Mouse (Mus musculus) fat pad, adult 2 months (tissue): ENCODE measurements around the gene Rfx4.

Experiments used
- DNase-seq: peaks from one replicate; pipeline ENCODE4 v3.0.0-alpha.2; 2011; ENCODE audit warnings: low read depth, low spot score; ENCODE audit errors: extremely low read depth

Rfx4 gene

GRCm38 (mm10) chr10:84811171-84811912, 55.5 kb downstream of the Rfx4 start:
- DNase-seq = no peak

GRCm38 (mm10) chr10:84811913-84812295, 56.0 kb downstream of the Rfx4 start:
- DNase-seq = no peak

- DNase-seq = no peak
Measured at GRCm38 (mm10) chr10:84815676-84816436, 60.0 kb downstream of the Rfx4 start.

- no peak for DNase-seq
Measured at GRCm38 (mm10) chr10:84817086-84817869, 61.4 kb downstream of the Rfx4 start.

- no peak for DNase-seq
Measured at GRCm38 (mm10) chr10:84819669-84820068, 63.8 kb downstream of the Rfx4 start.

- DNase-seq = no peak
Measured at GRCm38 (mm10) chr10:84820230-84820629, 64.4 kb downstream of the Rfx4 start.

GRCm38 (mm10) chr10:84822741-84823151, 66.9 kb downstream of the Rfx4 start:
- DNase-seq = no peak

GRCm38 (mm10) chr10:84823621-84824020, 67.8 kb downstream of the Rfx4 start:
- DNase-seq = no peak

- no peak for DNase-seq
Measured at GRCm38 (mm10) chr10:84829009-84829408, 73.1 kb downstream of the Rfx4 start.

GRCm38 (mm10) chr10:84835596-84835995, 79.7 kb downstream of the Rfx4 start:
- DNase-seq = no peak

- no peak for DNase-seq
Measured at GRCm38 (mm10) chr10:84836104-84836503, 80.2 kb downstream of the Rfx4 start.

GRCm38 (mm10) chr10:84837355-84837754, 81.5 kb downstream of the Rfx4 start:
- no peak for DNase-seq

GRCm38 (mm10) chr10:84838850-84839473, 83.1 kb downstream of the Rfx4 start:
- no peak for DNase-seq

- DNase-seq = no peak
Measured at GRCm38 (mm10) chr10:84846638-84847037, 90.8 kb downstream of the Rfx4 start.

GRCm38 (mm10) chr10:84851981-84852979, 96.4 kb downstream of the Rfx4 start:
- peak; percentile 13 for DNase-seq

- no peak for DNase-seq
Measured at GRCm38 (mm10) chr10:84854059-84854458, 98.2 kb downstream of the Rfx4 start.

GRCm38 (mm10) chr10:84855466-84855865, 99.6 kb downstream of the Rfx4 start:
- no peak for DNase-seq

- DNase-seq = no peak
Measured at GRCm38 (mm10) chr10:84858371-84858770, 102.5 kb downstream of the Rfx4 start.

GRCm38 (mm10) chr10:84858806-84859496, 103.1 kb downstream of the Rfx4 start:
- DNase-seq = no peak
